Mouse (Mus musculus) embryonic fibroblast, embryonic 13.5 days (primary cell): Measurements from ENCODE around the gene 1700029H14Rik.

Experiments used
- CTCF ChIP-seq: IDR thresholded peaks from 2 replicates; pipeline ENCODE4 v1.5.1; 2011; ENCODE audit warnings: mild to moderate bottlenecking, control low read depth, low read length, moderate library complexity, borderline replicate concordance; ENCODE audit not compliant: insufficient read depth
- POLR2A ChIP-seq: IDR thresholded peaks from 2 replicates; pipeline ENCODE4 v1.6.1; 2011; ENCODE audit warnings: low read depth, mild to moderate bottlenecking, control low read depth, low read length, moderate library complexity

- TF ChIP-seq CTCF (no peak), POLR2A (no peak)
These were observed 31.9 kb downstream of the 1700029H14Rik start for GRCm38 (mm10) chr8:13530401-13530800.
